Mouse (Mus musculus) kidney, embryonic 14.5 days (tissue): ENCODE measurements around the gene Mei1. TPM values are rescaled to one million over a fixed set of nuclear protein-coding genes. Genes with fewer than 3 reads are reported as not detected.

Experiments
- ATAC-seq: fragments of 200-750 bp; cut with Nextera tagmentation; 2 replicates; pipeline ENCODE4 v1.8.0; 2017; ENCODE audit warnings: moderate number of reproducible peaks, mild to moderate bottlenecking, moderate TSS enrichment, moderate library complexity; ENCODE audit not compliant: low FRiP score, low TSS enrichment
- H3K27ac ChIP-seq: fragments of 300-500 bp; sonication (generic); 2 replicates; pipeline ENCODE4 v1.5.1; 2014; ENCODE audit warnings: low read depth, mild to moderate bottlenecking, low read length, moderate library complexity, mixed read lengths
- H3K27me3 ChIP-seq: fragments of 300-500 bp; sonication (generic); 2 replicates; pipeline ENCODE4 v1.6.1; 2014; ENCODE audit warnings: mild to moderate bottlenecking, low read length; ENCODE audit not compliant: control insufficient read depth, insufficient read depth
- H3K36me3 ChIP-seq: fragments of 300-500 bp; sonication (generic); 2 replicates; pipeline ENCODE4 v1.6.1; 2014; ENCODE audit warnings: low read length, mixed read lengths; ENCODE audit not compliant: control insufficient read depth, insufficient read depth
- H3K4me1 ChIP-seq: fragments of 300-500 bp; sonication (generic); 2 replicates; pipeline ENCODE4 v1.6.1; 2014; ENCODE audit warnings: low read length, mixed read lengths; ENCODE audit not compliant: control insufficient read depth, insufficient read depth
- H3K4me2 ChIP-seq: fragments of 300-500 bp; sonication (generic); replicated peaks from 2 replicates; pipeline ENCODE4 v1.6.1; 2014; ENCODE audit warnings: low read depth, mild to moderate bottlenecking, low read length
- H3K4me3 ChIP-seq: fragments of 300-500 bp; sonication (generic); 2 replicates; pipeline ENCODE4 v1.5.1; 2014; ENCODE audit warnings: mild to moderate bottlenecking, low read length
- H3K9ac ChIP-seq: fragments of 300-500 bp; sonication (generic); 2 replicates; pipeline ENCODE4 v1.6.1; 2014; ENCODE audit warnings: low read depth, mild to moderate bottlenecking, low read length, moderate library complexity
- H3K9me3 ChIP-seq: fragments of 300-500 bp; sonication (generic); 2 replicates; pipeline ENCODE4 v1.6.1; 2016; ENCODE audit warnings: low read length; ENCODE audit not compliant: control insufficient read depth
- WGBS: fragments of 180-500 bp; shearing (Covaris S2); extraction: QIAGEN DNeasy Blood & Tissue Kit; methylation state at CpG from one replicate; pipeline ENCODE4 v1.1.7; 2014; 5-methylcytosine and 5-hydroxymethylcytosine counted together
- polyA plus RNA-seq: library from polyadenylated mRNA; unstranded; fragments of >200 nt; fragmentation: Nextera tagmentation; extraction: Ambion mirVana; gene quantifications from 2 replicates; pipeline ENCODE4 v1.2.1, GENCODE M21; 2014

Gene Mei1
- polyA plus RNA-seq, 1 experiment from 2014 or later, result not detected

- Histone ChIP-seq H3K4me1 (peaks cover 58% of the 10 kb centered on the region), H3K9ac (no peak overlapping the region), H3K27me3 (no peaks in the 10 kb centered on the region), H3K36me3 (no peaks in the 10 kb centered on the region), H3K27ac (peak overlapping the region; percentile 37; the same call in 1 of the 2 replicates), H3K4me3 (no peak overlapping the region), H3K4me2 (no peak overlapping the region), H3K9me3 (no peaks in the 10 kb centered on the region)
- no peak for ATAC-seq
- WGBS, result 58% methylated on average over 4 of the region's 4 CpGs
Measured at GRCm38 (mm10) chr15:82164061-82164399, 94.2 kb downstream of the Mei1 start.

GRCm38 (mm10) chr15:82164496-82164895, 94.7 kb downstream of the Mei1 start:
- Histone ChIP-seq H3K4me2 (no peak overlapping the region), H3K36me3 (no peaks in the 10 kb centered on the region), H3K9me3 (no peaks in the 10 kb centered on the region), H3K9ac (no peak overlapping the region), H3K4me1 (peaks cover 53% of the 10 kb centered on the region), H3K27ac (peak overlapping the region; percentile 24; the same call in 1 of the 2 replicates), H3K27me3 (no peaks in the 10 kb centered on the region), H3K4me3 (no peak overlapping the region)
- ATAC-seq, result no peak
- WGBS, result 59% methylated on average over 7 of the region's 7 CpGs

- peak; percentile 32; the same call in 1 of the 2 replicates for ATAC-seq
- Histone ChIP-seq H3K27ac (peak overlapping the region; percentile 90), H3K9me3 (no peaks in the 10 kb centered on the region), H3K4me2 (peak overlapping the region; percentile 26; the same call in 1 of the 2 replicates), H3K36me3 (peaks cover 9% of the 10 kb centered on the region), H3K9ac (no peak overlapping the region), H3K27me3 (no peaks in the 10 kb centered on the region), H3K4me1 (peaks cover 44% of the 10 kb centered on the region), H3K4me3 (no peak overlapping the region)
- WGBS, result 51% methylated on average over 8 of the region's 8 CpGs
Measured at GRCm38 (mm10) chr15:82165332-82166239, 95.8 kb downstream of the Mei1 start.

- Histone ChIP-seq H3K9ac (peak overlapping the region; percentile 40; the same call in 1 of the 2 replicates), H3K36me3 (peaks cover 18% of the 10 kb centered on the region)
Measured at GRCm38 (mm10) chr15:82166240-82167100, 96.7 kb downstream of the Mei1 start.

GRCm38 (mm10) chr15:82167201-82168168, 97.7 kb downstream of the Mei1 start:
- Histone ChIP-seq H3K4me3 (no peak overlapping the region), H3K9me3 (no peaks in the 10 kb centered on the region), H3K27me3 (no peaks in the 10 kb centered on the region), H3K9ac (no peak overlapping the region; the same call in 1 of the 2 replicates), H3K36me3 (peaks cover 27% of the 10 kb centered on the region), H3K4me1 (peaks cover 41% of the 10 kb centered on the region), H3K27ac (peak overlapping the region; percentile 90), H3K4me2 (peak overlapping the region; percentile 26; the same call in 1 of the 2 replicates)
- peak; percentile 72 for ATAC-seq
- 25% methylated on average over 23 of the region's 23 CpGs for WGBS

More at GRCm38 (mm10) chr15:82166240-82167100, 96.7 kb downstream of the Mei1 start:
- ATAC-seq, result no peak
- Histone ChIP-seq H3K4me2 (peak overlapping the region; percentile 26), H3K27me3 (no peaks in the 10 kb centered on the region), H3K27ac (peak overlapping the region; percentile 90), H3K4me1 (peaks cover 41% of the 10 kb centered on the region), H3K4me3 (no peak overlapping the region), H3K9me3 (no peaks in the 10 kb centered on the region)
- 35% methylated on average over 22 of the region's 22 CpGs for WGBS

GRCm38 (mm10) chr15:82169671-82170070, 99.9 kb downstream of the Mei1 start:
- Histone ChIP-seq H3K27ac (no peak overlapping the region), H3K9me3 (no peaks in the 10 kb centered on the region), H3K9ac (no peak overlapping the region), H3K4me2 (no peak overlapping the region), H3K4me3 (no peak overlapping the region), H3K4me1 (peaks cover 34% of the 10 kb centered on the region), H3K36me3 (peaks cover 44% of the 10 kb centered on the region), H3K27me3 (no peaks in the 10 kb centered on the region)
- 74% methylated on average over 5 of the region's 5 CpGs for WGBS
- ATAC-seq, result no peak

DNA sequence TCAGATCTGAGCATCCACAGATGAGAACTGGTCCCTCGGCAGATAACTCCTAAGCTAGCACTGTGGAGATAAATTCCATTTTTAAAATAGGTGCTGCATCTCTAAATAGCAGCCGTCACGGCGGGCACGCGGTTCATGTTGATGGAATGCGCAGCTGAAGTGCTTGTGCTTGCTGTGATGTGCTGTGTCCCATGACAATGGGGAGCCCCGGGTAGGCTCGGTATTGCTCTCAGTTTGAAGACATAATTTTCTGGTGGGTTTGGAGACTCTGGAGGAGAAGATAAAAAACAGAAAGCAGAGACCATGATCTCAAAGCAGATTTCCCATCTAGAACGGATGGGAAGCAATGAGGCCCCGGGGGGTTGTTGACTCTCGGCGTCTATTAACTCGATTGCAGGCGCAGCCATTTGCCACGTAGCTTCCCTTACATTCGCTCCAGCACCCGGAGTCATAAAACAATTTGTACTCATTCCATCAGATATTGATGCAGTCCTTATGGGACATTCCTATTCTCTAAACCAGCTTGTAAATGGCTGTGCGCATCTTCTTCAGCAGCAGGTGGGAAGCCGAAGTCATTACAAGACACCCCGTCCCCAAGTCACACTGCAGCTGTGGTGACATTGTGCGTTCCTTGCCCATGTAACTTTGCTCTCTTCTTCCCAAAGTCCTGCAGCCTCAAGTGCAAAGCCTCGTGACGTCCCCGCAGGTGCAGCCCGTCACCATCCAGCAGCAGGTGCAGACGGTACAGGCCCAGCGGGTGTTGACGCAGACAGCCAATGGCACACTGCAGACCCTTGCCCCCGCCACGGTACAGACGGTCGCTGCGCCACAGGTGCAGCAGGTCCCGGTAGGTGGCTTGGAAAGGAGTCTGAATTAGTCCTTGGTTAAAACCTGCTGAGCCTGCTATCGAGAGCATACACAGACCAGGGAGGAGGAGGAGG, 100.9 kb downstream of the Mei1 start:
- peaks cover 55% of the 10 kb centered on the region for H3K36me3 ChIP-seq
- 78% methylated on average over 36 of the region's 36 CpGs for WGBS

More for the DNA sequence above, 100.9 kb downstream of the Mei1 start:
- H3K4me2 ChIP-seq, result no peak overlapping the region
- ATAC-seq, result no peak
- H3K27me3 ChIP-seq, result no peaks in the 10 kb centered on the region
- no peak overlapping the region for H3K4me3 ChIP-seq
- no peak overlapping the region for H3K27ac ChIP-seq
- H3K9me3 ChIP-seq, result no peaks in the 10 kb centered on the region
- H3K4me1 ChIP-seq, result peaks cover 30% of the 10 kb centered on the region
- no peak overlapping the region for H3K9ac ChIP-seq
